In genomic region chr5:102670731-102671345, GRCm38 (mm10) we compare ENCODE assay signal across 14 mouse cellular contexts.
DNase-seq lines count a peak whose midpoint lies in the region; ATAC-seq and TF ChIP-seq lines count a peak whose summit lies in the region.
"Had no signal": no experiment of that assay in that cellular context is flagged by ENCODE, and none has a peak within 500 bp of the region (broad histone marks: within the 10 kb centered on the region; RNA-seq: fewer than 3 reads in every experiment).

No protein-coding gene starts in this region.

- H3K4me3 ChIP-seq in intestine, embryonic 14.5 days (ENCODE audit: low read depth, low read length), result no peak overlapping the region
- H3K4me3 ChIP-seq in intestine, postnatal 0 days (ENCODE audit: low read depth, low read length), result no peak overlapping the region
- H3K4me3 ChIP-seq in testis, adult 2 months (ENCODE audit: control insufficient read depth, low read depth, low read length), result no peak overlapping the region
- no peak overlapping the region for H3K4me3 ChIP-seq in intestine, embryonic 16.5 days (ENCODE audit: low read length)
- H3K4me3 ChIP-seq in midbrain, embryonic 11.5 days (ENCODE audit: low read depth, low read length), result no peak overlapping the region

- H3K4me1 ChIP-seq in intestine, embryonic 14.5 days (replicated peaks; ENCODE audit: control insufficient read depth, insufficient read depth, low read length), result 0 out of 2 replicates have a peak, but pooled peaks cover 7% of the 10 kb centered on the region
- H3K4me1 ChIP-seq in intestine, postnatal 0 days (replicated peaks; ENCODE audit: control insufficient read depth, insufficient read depth, low read length), result no peaks in the 10 kb centered on the region
- peaks cover 7% of the 10 kb centered on the region for H3K4me1 ChIP-seq in testis, adult 2 months (ENCODE audit: control insufficient read depth, insufficient read depth, low read length)
- H3K4me1 ChIP-seq in intestine, embryonic 16.5 days (ENCODE audit: control insufficient read depth, insufficient read depth, low read length), result no peaks in the 10 kb centered on the region
- H3K4me1 ChIP-seq in midbrain, embryonic 11.5 days (ENCODE audit: control insufficient read depth, insufficient read depth, low read length), result no peaks in the 10 kb centered on the region

- TF ChIP-seq POLR2A in testis, adult 2 months (IDR thresholded peaks at IDR 0.05; ENCODE audit: control insufficient read depth, low read depth, low read length), result no peak

- peak; percentile 47 for DNase-seq in intestine, embryonic 14.5 days (ENCODE audit: low spot score)
- no peak for DNase-seq in testis, postnatal 10 days (ENCODE audit: low spot score)
- no peak for DNase-seq in midbrain, embryonic 11.5 days (ENCODE audit: low spot score, missing footprints)
- no peak for DNase-seq in cerebellum, postnatal 4 days (ENCODE audit: low spot score in 2 of 2)
- DNase-seq: adrenal gland, postnatal 25 days; cerebellum, adult 9-10 months; midbrain, embryonic 14.5 days had no signal

- no peaks in the 10 kb centered on the region for H3K9me3 ChIP-seq in intestine, embryonic 14.5 days (ENCODE audit: control insufficient read depth, low read length)
- H3K9me3 ChIP-seq in intestine, postnatal 0 days (ENCODE audit: control insufficient read depth), result no peaks in the 10 kb centered on the region
- no peaks in the 10 kb centered on the region for H3K9me3 ChIP-seq in intestine, embryonic 16.5 days (ENCODE audit: control insufficient read depth, low read length)
- H3K9me3 ChIP-seq in midbrain, embryonic 11.5 days (ENCODE audit: control insufficient read depth, low read length), result no peaks in the 10 kb centered on the region

- H3K27ac ChIP-seq in intestine, embryonic 14.5 days (ENCODE audit: low read depth), result peak overlapping the region; percentile 3; the same call in 1 of the 2 replicates
- no peak overlapping the region; the same call in 1 of the 2 replicates for H3K27ac ChIP-seq in intestine, postnatal 0 days (ENCODE audit: low read depth, low read length)
- peak overlapping the region; percentile 26; the same call in 1 of the 2 replicates for H3K27ac ChIP-seq in testis, adult 2 months (ENCODE audit: control insufficient read depth, insufficient read depth, low read depth, low read length)
- peak overlapping the region; percentile 43; the same call in 1 of the 2 replicates for H3K27ac ChIP-seq in intestine, embryonic 16.5 days (ENCODE audit: low read length)
- H3K27ac ChIP-seq in midbrain, embryonic 11.5 days (ENCODE audit: low read depth, low read length), result no peak overlapping the region
- H3K27ac ChIP-seq: hindbrain, postnatal 0 days; kidney, postnatal 0 days; macrophage had no signal

- no peak for TF ChIP-seq CTCF in intestine, postnatal 0 days (IDR thresholded peaks at IDR 0.05; ENCODE audit: low read depth)
- no peak for TF ChIP-seq CTCF in testis, adult 2 months (IDR thresholded peaks at IDR 0.05; ENCODE audit: control insufficient read depth, insufficient read depth, insufficient replicate concordance, low read depth, low read length)

- no peak overlapping the region for H3K9ac ChIP-seq in intestine, embryonic 14.5 days (ENCODE audit: low read length)
- H3K9ac ChIP-seq in intestine, postnatal 0 days (ENCODE audit: low read depth, low read length), result no peak overlapping the region
- no peak overlapping the region for H3K9ac ChIP-seq in intestine, embryonic 16.5 days (ENCODE audit: low read depth, low read length)
- H3K9ac ChIP-seq in midbrain, embryonic 11.5 days (ENCODE audit: low read length), result no peak overlapping the region

- no peak overlapping the region for H3K4me2 ChIP-seq in intestine, embryonic 14.5 days (ENCODE audit: low read length)
- no peak overlapping the region for H3K4me2 ChIP-seq in intestine, postnatal 0 days (replicated peaks; ENCODE audit: low read depth)
- no peak overlapping the region for H3K4me2 ChIP-seq in intestine, embryonic 16.5 days (ENCODE audit: low read depth, low read length)
- H3K4me2 ChIP-seq in midbrain, embryonic 11.5 days, result no peak overlapping the region

- ATAC-seq in intestine, embryonic 14.5 days (replicated peaks; ENCODE audit: low FRiP score, low TSS enrichment, low read depth), result no peak
- ATAC-seq in intestine, postnatal 0 days, result no peak
- 0 out of 2 replicates have a peak, but pooled peaks have one; percentile 38 for ATAC-seq in intestine, embryonic 16.5 days
- ATAC-seq in midbrain, embryonic 11.5 days (ENCODE audit: low FRiP score), result no peak
- ATAC-seq: CD4-positive, CD25-positive, alpha-beta regulatory T cell, adult 4 months; hindbrain, postnatal 0 days had no signal

- H3K36me3 ChIP-seq in intestine, embryonic 14.5 days (ENCODE audit: control insufficient read depth, insufficient read depth, low read length), result no peaks in the 10 kb centered on the region
- H3K36me3 ChIP-seq in intestine, postnatal 0 days (ENCODE audit: control insufficient read depth, insufficient read depth), result no peaks in the 10 kb centered on the region
- no peaks in the 10 kb centered on the region for H3K36me3 ChIP-seq in testis, adult 2 months (ENCODE audit: control insufficient read depth, insufficient read depth, low read length)
- H3K36me3 ChIP-seq in intestine, embryonic 16.5 days (ENCODE audit: control insufficient read depth, insufficient read depth, low read length), result no peaks in the 10 kb centered on the region
- H3K36me3 ChIP-seq in midbrain, embryonic 11.5 days (ENCODE audit: control insufficient read depth, insufficient read depth, low read length), result no peaks in the 10 kb centered on the region

- 22% methylated on average over 5 of the region's 5 CpGs for WGBS in intestine, embryonic 14.5 days
- 46% methylated on average over 5 of the region's 5 CpGs for WGBS in intestine, postnatal 0 days
- 43% methylated on average over 5 of the region's 5 CpGs for WGBS in intestine, embryonic 16.5 days
- WGBS in midbrain, embryonic 11.5 days, result 76% methylated on average over 5 of the region's 5 CpGs

- H3K27me3 ChIP-seq in intestine, embryonic 14.5 days (replicated peaks; ENCODE audit: control insufficient read depth, insufficient read depth, low read length), result no peaks in the 10 kb centered on the region
- no peaks in the 10 kb centered on the region for H3K27me3 ChIP-seq in intestine, postnatal 0 days (replicated peaks; ENCODE audit: control insufficient read depth, insufficient read depth, low read length)
- H3K27me3 ChIP-seq in testis, adult 2 months (ENCODE audit: control insufficient read depth, insufficient read depth, low read length), result no peaks in the 10 kb centered on the region
- no peaks in the 10 kb centered on the region for H3K27me3 ChIP-seq in intestine, embryonic 16.5 days (replicated peaks; ENCODE audit: control insufficient read depth, insufficient read depth, low read length)
- H3K27me3 ChIP-seq in midbrain, embryonic 11.5 days (ENCODE audit: control insufficient read depth, insufficient read depth, low read length), result no peaks in the 10 kb centered on the region

Comparison
In these comparisons a context has a peak if more than half of its experiments do, and no peak if none do; other contexts are left out.
1. H3K27ac ChIP-seq: peak in intestine, embryonic 14.5 days (single experiment), testis, adult 2 months (single experiment) and intestine, embryonic 16.5 days (single experiment); none in intestine, postnatal 0 days (single experiment) and midbrain, embryonic 11.5 days (single experiment).